Mouse (Mus musculus) intestine, postnatal 0 days (tissue): Measurements from ENCODE around the gene Eras. TPM values are rescaled to one million over a fixed set of nuclear protein-coding genes. Genes with fewer than 3 reads are reported as not detected.

Source experiments
- ATAC-seq: fragments of 200-750 bp; cut with Nextera tagmentation; 2 replicates; pipeline ENCODE4 v1.8.0; 2017; ENCODE audit warnings: mild to moderate bottlenecking, moderate TSS enrichment, moderate library complexity
- H3K27ac ChIP-seq: fragments of 300-500 bp; sonication (generic); 2 replicates; pipeline ENCODE4 v1.5.1; 2014; ENCODE audit warnings: mild to moderate bottlenecking, low read depth, low read length, moderate library complexity
- H3K27me3 ChIP-seq: fragments of 300-500 bp; sonication (generic); replicated peaks from 2 replicates; pipeline ENCODE4 v1.6.1; 2014; ENCODE audit warnings: low read length, mixed read lengths; ENCODE audit not compliant: control insufficient read depth, insufficient read depth
- H3K36me3 ChIP-seq: fragments of 300-500 bp; sonication (generic); 2 replicates; pipeline ENCODE4 v1.6.1; 2014; ENCODE audit warnings: mild to moderate bottlenecking, moderate library complexity; ENCODE audit not compliant: control insufficient read depth, insufficient read depth
- H3K4me1 ChIP-seq: fragments of 300-500 bp; sonication (generic); replicated peaks from 2 replicates; pipeline ENCODE4 v1.6.1; 2014; ENCODE audit warnings: antibody characterized with exemption, low read length, mixed read lengths; ENCODE audit not compliant: control insufficient read depth, insufficient read depth
- H3K4me2 ChIP-seq: fragments of 300-500 bp; sonication (generic); replicated peaks from 2 replicates; pipeline ENCODE4 v1.6.1; 2014; ENCODE audit warnings: low read depth, mild to moderate bottlenecking, moderate library complexity
- H3K4me3 ChIP-seq: fragments of 300-500 bp; sonication (generic); 2 replicates; pipeline ENCODE4 v1.5.1; 2014; ENCODE audit warnings: low read depth, low read length
- H3K9ac ChIP-seq: fragments of 300-500 bp; sonication (generic); 2 replicates; pipeline ENCODE4 v1.6.1; 2014; ENCODE audit warnings: mild to moderate bottlenecking, low read depth, low read length
- H3K9me3 ChIP-seq: fragments of 300-500 bp; sonication (generic); 2 replicates; pipeline ENCODE4 v1.6.1; 2016; ENCODE audit warnings: mixed run types; ENCODE audit not compliant: control insufficient read depth
- CTCF ChIP-seq: sonication (generic); IDR thresholded peaks from 2 replicates; pipeline ENCODE4 v1.5.1; 2016; ENCODE audit warnings: low read depth, mild to moderate bottlenecking, control low read depth, antibody characterized with exemption, moderate library complexity
- WGBS: fragments of 180-500 bp; shearing (Covaris S2); extraction: QIAGEN DNeasy Blood & Tissue Kit; methylation state at CpG from one replicate; pipeline ENCODE4 v1.1.7; 2014; 5-methylcytosine and 5-hydroxymethylcytosine counted together
- polyA plus RNA-seq: library from polyadenylated mRNA; unstranded; fragments of >200 nt; fragmentation: Nextera tagmentation; extraction: Ambion mirVana; gene quantifications from 2 replicates; pipeline ENCODE4 v1.2.1, GENCODE M21; 2015

The Eras gene
- polyA plus RNA-seq = not detected in 2 replicates

DNA sequence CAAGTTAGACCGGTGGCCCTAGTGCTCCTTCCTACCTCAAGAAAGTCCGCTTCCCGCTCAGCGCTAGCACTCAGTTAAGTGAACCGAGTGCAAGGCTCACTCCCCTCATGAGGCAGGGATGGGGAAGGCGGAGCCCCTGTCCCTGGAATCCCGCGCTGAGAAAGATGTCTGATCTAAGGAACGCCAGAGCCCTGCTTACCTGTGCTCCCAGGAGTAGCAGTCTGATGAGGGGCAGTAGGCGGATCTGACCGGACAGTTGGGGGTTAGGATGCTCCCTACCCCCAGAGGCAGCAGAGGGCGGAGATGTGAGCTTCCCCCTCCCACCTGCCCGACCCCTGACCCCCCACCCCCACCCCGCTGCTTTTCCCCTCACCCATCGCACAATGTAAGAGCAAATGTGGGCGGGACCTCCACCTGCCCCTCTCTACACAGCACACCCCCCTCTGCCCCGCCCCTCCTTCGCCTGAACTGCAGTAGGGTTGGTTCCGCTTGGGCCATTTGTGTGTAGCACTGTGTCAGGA lies at the start of gene Eras:
Eras (minus strand) TSS at position 338 of the 521 bp plus-strand sequence.
- no peak within 1 kb of the TSS for H3K27ac ChIP-seq
- ATAC-seq = no peak
- 0 out of 2 replicates have a peak within 1 kb of the TSS, but pooled peaks have one; percentile 2 for H3K4me3 ChIP-seq
- H3K4me1 ChIP-seq = no peaks in the 10 kb centered on the region
- no peaks in the 10 kb centered on the region for H3K9me3 ChIP-seq
- 23% methylated on average over 18 of the region's 19 CpGs for WGBS
- no peak within 1 kb of the TSS for H3K9ac ChIP-seq
- no peak for TF ChIP-seq CTCF
- no peak within 1 kb of the TSS for H3K4me2 ChIP-seq
- peaks cover 5% of the 10 kb centered on the region; the same call in 1 of the 2 replicates for H3K36me3 ChIP-seq
- H3K27me3 ChIP-seq = 0 out of 2 replicates have a peak, but pooled peaks cover 2% of the 10 kb centered on the region

GRCm38 (mm10) chrX:7977892-7978291 lies 49.5 kb upstream of the Eras start, which contains the start of gene Gata1:
Gata1 (minus strand) TSS chrX:7978071.
- no peak for TF ChIP-seq CTCF
- no peak for ATAC-seq
- Histone ChIP-seq H3K4me2 (no peak within 1 kb of the TSS), H3K27ac (no peak within 1 kb of the TSS), H3K4me3 (no peak within 1 kb of the TSS), H3K9me3 (no peaks in the 10 kb centered on the region), H3K27me3 (no peaks in the 10 kb centered on the region), H3K36me3 (no peaks in the 10 kb centered on the region), H3K9ac (no peak within 1 kb of the TSS), H3K4me1 (no peaks in the 10 kb centered on the region)
- 88% methylated on average over 10 of the region's 11 CpGs for WGBS

DNA sequence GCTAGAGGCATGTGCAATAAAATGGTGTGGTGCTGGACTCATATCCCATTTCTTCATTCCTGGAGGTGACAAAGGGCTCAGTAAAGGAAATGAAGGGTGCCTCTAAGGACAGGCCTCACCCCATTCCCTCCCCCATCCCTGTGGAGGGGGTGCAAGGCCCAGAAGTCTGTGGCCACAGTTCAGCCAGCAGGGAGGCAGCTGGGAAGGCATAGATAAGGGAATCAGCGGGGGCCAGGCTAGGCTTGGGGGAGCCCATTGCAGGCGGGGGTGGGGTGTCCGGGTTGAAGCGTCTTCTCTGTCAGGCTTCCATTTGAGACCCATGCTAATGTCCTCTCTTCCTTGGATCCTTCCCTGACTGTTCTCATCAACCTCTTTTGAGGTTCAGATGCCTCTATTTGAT lies 42.9 kb upstream of the Eras start:
- no peak overlapping the region for H3K27ac ChIP-seq
- no peak overlapping the region for H3K9ac ChIP-seq
- TF ChIP-seq CTCF = no peak
- ATAC-seq = no peak
- 58% methylated on average over 4 of the region's 4 CpGs for WGBS
- no peak overlapping the region for H3K4me2 ChIP-seq
- H3K4me1 ChIP-seq = no peaks in the 10 kb centered on the region
- no peaks in the 10 kb centered on the region for H3K27me3 ChIP-seq
- H3K36me3 ChIP-seq = no peaks in the 10 kb centered on the region
- no peak overlapping the region for H3K4me3 ChIP-seq
- no peaks in the 10 kb centered on the region for H3K9me3 ChIP-seq

DNA sequence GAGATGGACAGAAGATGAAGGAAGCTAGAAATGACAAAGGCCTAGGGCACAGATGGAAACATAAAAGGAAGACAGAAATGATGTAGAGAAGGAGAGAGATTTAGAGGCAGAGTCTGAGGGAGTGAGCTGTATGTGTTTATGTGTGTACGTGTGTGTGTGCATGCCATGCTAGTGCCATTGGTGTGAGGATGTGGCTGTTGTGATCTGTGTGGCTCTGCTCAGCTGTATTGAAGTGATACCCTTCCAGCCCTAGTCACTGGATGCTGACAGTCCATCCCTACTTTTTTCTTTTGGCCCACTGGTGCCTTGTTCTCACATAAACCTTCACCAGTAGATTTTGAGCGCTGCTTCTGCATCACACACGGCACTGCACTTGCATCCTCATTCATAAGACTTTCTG lies 40.5 kb upstream of the Eras start:
- Histone ChIP-seq H3K27ac (no peak overlapping the region), H3K4me2 (no peak overlapping the region), H3K4me3 (no peak overlapping the region), H3K27me3 (no peaks in the 10 kb centered on the region), H3K9me3 (no peaks in the 10 kb centered on the region), H3K36me3 (no peaks in the 10 kb centered on the region), H3K4me1 (no peaks in the 10 kb centered on the region), H3K9ac (no peak overlapping the region)
- no peak for TF ChIP-seq CTCF
- 87% methylated on average over 3 of the region's 3 CpGs for WGBS
- no peak for ATAC-seq

DNA sequence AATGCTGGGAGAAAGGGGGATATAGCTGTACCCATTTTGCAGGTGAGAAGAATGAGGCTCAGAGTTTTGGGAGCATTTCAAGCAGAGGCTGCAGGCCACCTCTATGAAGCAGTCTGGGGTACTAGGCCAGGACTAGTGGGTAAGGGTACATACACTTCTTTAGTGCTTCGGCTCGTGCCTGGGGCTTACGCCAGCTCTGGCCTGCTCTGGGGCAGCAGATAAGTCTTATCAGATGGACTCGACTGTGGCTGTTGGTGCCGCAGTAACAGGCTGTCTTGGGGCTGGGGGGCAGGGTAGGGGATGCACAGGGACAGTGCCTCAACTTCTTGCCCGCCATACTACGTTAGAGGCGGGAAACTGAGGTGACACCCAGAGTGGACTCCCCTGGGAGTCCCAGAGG lies 39.8 kb upstream of the Eras start:
- 73% methylated on average over 8 of the region's 8 CpGs for WGBS
- no peaks in the 10 kb centered on the region for H3K36me3 ChIP-seq
- H3K9ac ChIP-seq = no peak overlapping the region
- H3K4me1 ChIP-seq = no peaks in the 10 kb centered on the region
- H3K4me3 ChIP-seq = no peak overlapping the region
- ATAC-seq = no peak
- H3K9me3 ChIP-seq = no peaks in the 10 kb centered on the region
- TF ChIP-seq CTCF = no peak
- H3K4me2 ChIP-seq = no peak overlapping the region
- no peaks in the 10 kb centered on the region for H3K27me3 ChIP-seq
- no peak overlapping the region for H3K27ac ChIP-seq

DNA sequence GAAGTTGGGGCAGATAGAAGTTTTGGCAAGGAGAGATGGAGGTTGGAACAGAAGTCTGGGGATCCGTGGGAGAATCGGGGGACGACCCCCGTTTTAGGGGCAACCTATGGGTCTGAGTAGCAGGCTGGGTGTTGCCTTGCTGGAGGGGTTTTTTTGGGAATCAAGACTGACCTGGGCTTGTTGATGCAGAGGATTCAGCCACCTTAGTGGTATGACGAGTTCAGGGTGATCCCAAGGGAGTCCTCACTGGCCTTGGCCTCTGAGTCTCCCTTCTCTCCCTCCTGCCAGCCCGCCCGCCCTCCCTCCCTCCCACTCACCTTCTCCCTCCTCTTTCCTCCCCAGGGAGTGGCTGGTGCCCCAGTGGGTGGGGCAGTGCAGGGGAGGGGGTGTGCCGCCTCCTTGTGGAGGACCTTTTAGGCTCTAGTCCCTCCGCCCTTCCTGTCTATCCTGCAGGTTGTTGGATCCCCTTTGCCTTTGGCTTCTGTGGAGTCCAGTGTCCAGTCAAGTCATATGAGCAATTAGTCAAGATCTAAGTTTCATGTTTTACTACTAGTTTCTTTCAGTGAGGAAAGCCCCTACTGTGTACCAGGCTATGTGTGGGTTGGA lies 39.3 kb upstream of the Eras start:
- H3K4me2 ChIP-seq = no peak overlapping the region
- H3K36me3 ChIP-seq = no peaks in the 10 kb centered on the region
- no peaks in the 10 kb centered on the region for H3K4me1 ChIP-seq
- no peak for TF ChIP-seq CTCF
- WGBS = 78% methylated on average over 8 of the region's 9 CpGs
- no peak overlapping the region for H3K27ac ChIP-seq
- no peaks in the 10 kb centered on the region for H3K27me3 ChIP-seq
- H3K9ac ChIP-seq = no peak overlapping the region
- H3K4me3 ChIP-seq = no peak overlapping the region
- ATAC-seq = no peak
- H3K9me3 ChIP-seq = no peaks in the 10 kb centered on the region
